Mouse (Mus musculus) myocyte (in vitro differentiated cells): ENCODE data around the gene Slc7a5. TPM values are rescaled to one million over a fixed set of nuclear protein-coding genes. Genes with fewer than 3 reads are reported as not detected.
A peak's percentile ranks its signal among the peaks of the same experiment; 100 is the strongest.

Experiments
- H3K27me3 ChIP-seq: one replicate; pipeline ENCODE4 v1.6.1; 2011; ENCODE audit not compliant: control insufficient read depth, insufficient read depth, insufficient read length
- H3K36me3 ChIP-seq: one replicate; pipeline ENCODE4 v1.6.1; 2011; ENCODE audit not compliant: control insufficient read depth, insufficient read depth
- H3K4me2 ChIP-seq: one replicate; pipeline ENCODE4 v1.6.1; 2011; ENCODE audit warnings: low read depth, control low read depth
- H3K4me3 ChIP-seq: one replicate; pipeline ENCODE4 v1.5.1; 2011; ENCODE audit warnings: mild to moderate bottlenecking, control low read depth, moderate library complexity
- H3K79me2 ChIP-seq: one replicate; pipeline ENCODE4 v1.6.1; 2011; ENCODE audit not compliant: control insufficient read depth, insufficient read depth
- H3ac ChIP-seq: one replicate; pipeline ENCODE4 v1.6.1; 2011; ENCODE audit not compliant: control insufficient read depth, insufficient read length
- CEBPB ChIP-seq: IDR thresholded peaks from 2 replicates; pipeline ENCODE4 v1.6.1; 2011; ENCODE audit warnings: mild to moderate bottlenecking, moderate library complexity; ENCODE audit not compliant: poor library complexity, insufficient read depth, severe bottlenecking
- E2F4 ChIP-seq: IDR thresholded peaks from one replicate; pipeline ENCODE4 v1.6.1; 2011; ENCODE audit warnings: mild to moderate bottlenecking, control low read depth, moderate library complexity; ENCODE audit not compliant: insufficient read depth
- MAX ChIP-seq: IDR thresholded peaks from one replicate; pipeline ENCODE4 v1.6.1; 2011; ENCODE audit warnings: low read depth, mild to moderate bottlenecking, control low read depth
- MYOD1 ChIP-seq, 3 experiments: IDR thresholded peaks; one replicate each; pipeline ENCODE4 v1.6.1; 2011; ENCODE audit warnings: control low read depth in 2 of 3, low read depth in 2 of 3, mild to moderate bottlenecking in 2 of 3, moderate library complexity in 1 of 3; ENCODE audit not compliant: insufficient read length in 2 of 3, control insufficient read depth in 1 of 3
- MYOG ChIP-seq, 3 experiments: IDR thresholded peaks; one replicate each; pipeline ENCODE4 v1.6.1; 2011; ENCODE audit warnings: control low read depth in 2 of 3, low read depth in 2 of 3, mild to moderate bottlenecking in 2 of 3; ENCODE audit not compliant: insufficient read length in 2 of 3, control insufficient read depth in 1 of 3, insufficient read depth in 1 of 3
- POLR2A ChIP-seq: IDR thresholded peaks from one replicate; pipeline ENCODE4 v1.6.1; 2011; ENCODE audit warnings: low read depth, mild to moderate bottlenecking, control low read depth, moderate library complexity; ENCODE audit not compliant: insufficient read length
- POLR2AphosphoS2 ChIP-seq: IDR thresholded peaks from one replicate; pipeline ENCODE4 v1.6.1; 2011; ENCODE audit warnings: low read depth, control low read depth; ENCODE audit not compliant: insufficient read length
- REST ChIP-seq: IDR thresholded peaks from one replicate; pipeline ENCODE4 v1.6.1; 2011; ENCODE audit warnings: mild to moderate bottlenecking, control low read depth, moderate library complexity; ENCODE audit not compliant: insufficient read depth, insufficient read length
- SRF ChIP-seq: IDR thresholded peaks from one replicate; pipeline ENCODE4 v1.6.1; 2011; ENCODE audit warnings: low read depth; ENCODE audit not compliant: control insufficient read depth, insufficient read length
- TCF12 ChIP-seq: IDR thresholded peaks from one replicate; pipeline ENCODE4 v1.6.1; 2011; ENCODE audit warnings: mild to moderate bottlenecking, control low read depth; ENCODE audit not compliant: poor library complexity, insufficient read depth, severe bottlenecking
- TCF3 ChIP-seq: IDR thresholded peaks from one replicate; pipeline ENCODE4 v1.6.1; 2011; ENCODE audit warnings: low read depth, control low read depth; ENCODE audit not compliant: insufficient read length
- USF1 ChIP-seq: IDR thresholded peaks from one replicate; pipeline ENCODE4 v1.6.1; 2011; ENCODE audit warnings: low read depth, mild to moderate bottlenecking, control low read depth, moderate library complexity
- polyA plus RNA-seq: library from polyadenylated mRNA; unstranded; fragments of >200 nt; fragmentation: generic; extraction: Trizol; gene quantifications from one replicate; pipeline ENCODE4 v1.2.1, GENCODE M21; 2012; ENCODE audit warnings: missing spikeins

Gene Slc7a5
- polyA plus RNA-seq, 1 experiment: 612 TPM

GRCm38 (mm10) chr8:121901498-121902236 lies 5.8 kb downstream of the Slc7a5 start:
- TF ChIP-seq POLR2A (peak; percentile 37), SRF (no peak), REST (no peak), MYOD1 (IDR thresholded peaks at IDR 0.05; ENCODE audit: control insufficient read depth in 1 of 3, insufficient read length in 2 of 3, low read depth in 2 of 3) (peak; percentile 64 to 89 (median 83)), MAX (no peak), POLR2AphosphoS2 (peak; percentile 13), E2F4 (no peak), TCF3 (peak; percentile 80), MYOG (IDR thresholded peaks at IDR 0.05; ENCODE audit: control insufficient read depth in 1 of 3, insufficient read depth in 1 of 3, insufficient read length in 2 of 3, low read depth in 2 of 3) (peak; percentile 71 to 84 (median 76)), TCF12 (peak; percentile 60), USF1 (no peak), CEBPB (no peak)
- H3K36me3 ChIP-seq: peaks cover 26% of the 10 kb centered on the region
- H3K4me3 ChIP-seq: peak overlapping the region; percentile 100
- peak overlapping the region; percentile 16 for H3ac ChIP-seq
- peaks cover 85% of the 10 kb centered on the region for H3K79me2 ChIP-seq
- H3K4me2 ChIP-seq: peak overlapping the region; percentile 96
- H3K27me3 ChIP-seq: no peaks in the 10 kb centered on the region

GRCm38 (mm10) chr8:121899180-121900044 lies 8.1 kb downstream of the Slc7a5 start:
- H3ac ChIP-seq: no peak overlapping the region
- no peaks in the 10 kb centered on the region for H3K27me3 ChIP-seq
- H3K79me2 ChIP-seq: peaks cover 85% of the 10 kb centered on the region
- peak overlapping the region; percentile 11 for H3K4me3 ChIP-seq
- H3K4me2 ChIP-seq: peak overlapping the region; percentile 96
- peak; percentile 61 for TF ChIP-seq POLR2AphosphoS2
- TF ChIP-seq MYOG (IDR thresholded peaks at IDR 0.05; ENCODE audit: control insufficient read depth in 1 of 3, insufficient read depth in 1 of 3, insufficient read length in 2 of 3, low read depth in 2 of 3): no peak
- H3K36me3 ChIP-seq: peaks cover 33% of the 10 kb centered on the region

- peak overlapping the region; percentile 11 for H3K4me3 ChIP-seq
- H3K27me3 ChIP-seq: no peaks in the 10 kb centered on the region
- peaks cover 32% of the 10 kb centered on the region for H3K36me3 ChIP-seq
- peak overlapping the region; percentile 18 for H3ac ChIP-seq
- H3K79me2 ChIP-seq: peaks cover 85% of the 10 kb centered on the region
- peak overlapping the region; percentile 96 for H3K4me2 ChIP-seq
- TF ChIP-seq MAX (no peak), CEBPB (peak; percentile 96), POLR2A (peak; percentile 14), REST (no peak), TCF12 (peak; percentile 45), MYOD1 (IDR thresholded peaks at IDR 0.05; ENCODE audit: control insufficient read depth in 1 of 3, insufficient read length in 2 of 3, low read depth in 2 of 3) (peak; percentile 39 to 83 (median 78)), TCF3 (no peak), SRF (peak; percentile 69), POLR2AphosphoS2 (peak; percentile 15), USF1 (no peak), E2F4 (no peak), MYOG (IDR thresholded peaks at IDR 0.05; ENCODE audit: control insufficient read depth in 1 of 3, insufficient read depth in 1 of 3, insufficient read length in 2 of 3, low read depth in 2 of 3) (peak; percentile 67 to 87 (median 79))
These were observed 9.0 kb downstream of the Slc7a5 start for GRCm38 (mm10) chr8:121898401-121898931.

- Histone ChIP-seq H3K36me3 (peaks cover 36% of the 10 kb centered on the region), H3ac (peak overlapping the region; percentile 18), H3K79me2 (peaks cover 85% of the 10 kb centered on the region), H3K4me2 (peak overlapping the region; percentile 96), H3K27me3 (no peaks in the 10 kb centered on the region), H3K4me3 (peak overlapping the region; percentile 11)
- TF ChIP-seq POLR2AphosphoS2 (peak; percentile 66), MYOG (IDR thresholded peaks at IDR 0.05; ENCODE audit: control insufficient read depth in 1 of 3, insufficient read depth in 1 of 3, insufficient read length in 2 of 3, low read depth in 2 of 3) (peak in 2 of 3 experiments; percentile 9 to 70), USF1 (no peak), TCF12 (no peak), TCF3 (no peak), POLR2A (peak; percentile 42), SRF (no peak), MYOD1 (IDR thresholded peaks at IDR 0.05; ENCODE audit: control insufficient read depth in 1 of 3, insufficient read length in 2 of 3, low read depth in 2 of 3) (peak in 1 of 3 experiments; percentile 41), E2F4 (no peak), REST (no peak), MAX (no peak), CEBPB (no peak)
These were observed 9.6 kb downstream of the Slc7a5 start for GRCm38 (mm10) chr8:121897871-121898381.
